25 mouse cellular contexts compared by ENCODE assay signal in the genomic region with DNA sequence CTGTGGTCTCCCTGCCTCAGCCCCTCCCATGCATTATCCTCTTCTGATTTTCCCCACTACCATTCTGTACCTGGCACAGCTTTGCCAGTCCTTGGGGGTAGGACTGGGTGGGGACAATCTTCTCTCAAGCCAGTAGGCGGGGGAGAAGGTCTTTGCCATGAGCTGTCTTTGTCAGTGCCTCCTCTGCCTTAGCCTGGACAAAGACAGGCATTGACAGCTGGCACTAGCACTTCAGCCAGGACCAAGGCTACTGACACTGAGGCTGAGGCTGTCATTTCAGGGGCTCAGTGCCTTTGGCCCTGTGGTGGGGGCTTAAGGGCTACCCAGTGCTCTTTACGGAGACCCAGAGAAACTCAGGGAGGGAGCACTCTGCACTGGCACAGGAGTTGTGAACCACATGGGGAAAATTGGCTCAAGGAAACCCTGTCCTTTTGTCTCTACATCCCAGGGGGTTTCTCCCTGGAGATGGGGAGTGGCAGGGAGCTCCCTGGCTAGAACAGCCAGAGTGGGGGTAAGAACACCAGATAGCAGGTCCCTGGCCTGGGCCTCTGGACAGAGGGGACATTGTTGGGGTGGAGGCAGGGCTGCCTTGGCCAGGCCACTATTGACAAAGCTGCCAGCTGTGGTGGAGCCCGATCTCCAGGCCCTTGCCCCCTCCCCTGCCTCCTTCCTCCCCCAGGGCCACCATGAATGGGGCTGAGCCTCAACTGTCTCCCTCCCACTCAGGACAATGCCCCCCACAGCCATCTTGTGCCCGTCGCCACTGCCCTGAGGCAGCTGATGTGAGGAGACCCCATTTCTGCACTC. TPM values are rescaled to one million over a fixed set of nuclear protein-coding genes. Genes with fewer than 3 reads are reported as not detected.
DNase-seq lines count a peak whose midpoint lies in the region; ATAC-seq and TF ChIP-seq lines count a peak whose summit lies in the region.
"Had no signal": no experiment of that assay in that cellular context is flagged by ENCODE, and none has a peak within 500 bp of the region (broad histone marks: within the 10 kb centered on the region; RNA-seq: fewer than 3 reads in every experiment).

Plxnb3 (plus strand) TSS at position 757 of the 807 bp plus-strand sequence.

- no peak within 1 kb of the TSS for H3K4me3 ChIP-seq in cerebellum, adult 2 months (replicated peaks; ENCODE audit: insufficient read depth, low read depth, low read length)
- no peak within 1 kb of the TSS for H3K4me3 ChIP-seq in stomach, embryonic 15.5 days (replicated peaks)
- H3K4me3 ChIP-seq in stomach, postnatal 0 days (ENCODE audit: low read depth, low read length) = no peak within 1 kb of the TSS
- H3K4me3 ChIP-seq: embryonic facial prominence, embryonic 13.5 days; forebrain, embryonic 15.5 days; heart, embryonic 12.5 days; hindbrain, embryonic 15.5 days; kidney, embryonic 15.5 days; neural tube, embryonic 12.5 days had no signal

- TF ChIP-seq EP300 in stomach, postnatal 0 days (optimal IDR thresholded peaks at IDR 0.05) = no peak

- no peak within 1 kb of the TSS for H3K4me2 ChIP-seq in stomach, embryonic 15.5 days
- no peak within 1 kb of the TSS for H3K4me2 ChIP-seq in stomach, postnatal 0 days (replicated peaks; ENCODE audit: low read depth)
- H3K4me2 ChIP-seq: embryonic facial prominence, embryonic 13.5 days; forebrain, embryonic 15.5 days; heart, embryonic 12.5 days; hindbrain, embryonic 15.5 days; kidney, embryonic 15.5 days; liver, embryonic 11.5 days; neural tube, embryonic 12.5 days had no signal

- 70% methylated on average over 5 of the region's 5 CpGs for WGBS in cerebellum, adult 2 months
- 78% methylated on average over 5 of the region's 5 CpGs for WGBS in stomach, embryonic 15.5 days
- 77% methylated on average over 5 of the region's 5 CpGs for WGBS in stomach, postnatal 0 days

- no peaks in the 10 kb centered on the region for H3K9me3 ChIP-seq in stomach, embryonic 15.5 days
- no peaks in the 10 kb centered on the region for H3K9me3 ChIP-seq in stomach, postnatal 0 days (ENCODE audit: control insufficient read depth, low read length)
- H3K9me3 ChIP-seq: embryonic facial prominence, embryonic 13.5 days; forebrain, embryonic 15.5 days; heart, embryonic 12.5 days; hindbrain, embryonic 15.5 days; kidney, embryonic 15.5 days; neural tube, embryonic 12.5 days had no signal

- ATAC-seq in stomach, embryonic 15.5 days (ENCODE audit: insufficient read depth, low FRiP score, low read depth) = peak; percentile 35; the same call in 1 of the 2 replicates
- ATAC-seq in stomach, postnatal 0 days (ENCODE audit: low FRiP score, low TSS enrichment) = no peak
- no peak for ATAC-seq in megakaryocyte, adult 5-6 weeks (ENCODE audit: poor library complexity, severe bottlenecking)
- ATAC-seq: activated CD4-positive, CD25-positive, alpha-beta regulatory T cell, adult 4 months; CD4-positive, CD25-positive, alpha-beta regulatory T cell, adult 4 months; forebrain, embryonic 15.5 days; intestine, postnatal 0 days had no signal

- H3K27ac ChIP-seq in cerebellum, adult 2 months (ENCODE audit: insufficient read depth, low read length) = peak within 1 kb of the TSS; percentile 43; the same call in 1 of the 2 replicates
- H3K27ac ChIP-seq in stomach, embryonic 15.5 days = no peak within 1 kb of the TSS
- no peak within 1 kb of the TSS for H3K27ac ChIP-seq in stomach, postnatal 0 days (replicated peaks)
- H3K27ac ChIP-seq: embryonic facial prominence, embryonic 13.5 days; forebrain, embryonic 15.5 days; hindbrain, embryonic 15.5 days; kidney, embryonic 15.5 days; neural tube, embryonic 12.5 days had no signal

- H3K4me1 ChIP-seq in cerebellum, adult 2 months (ENCODE audit: control insufficient read depth, insufficient read depth, low read length) = peaks cover 21% of the 10 kb centered on the region
- H3K4me1 ChIP-seq in stomach, embryonic 15.5 days = no peaks in the 10 kb centered on the region
- no peaks in the 10 kb centered on the region for H3K4me1 ChIP-seq in stomach, postnatal 0 days (replicated peaks; ENCODE audit: control insufficient read depth, insufficient read depth)
- H3K4me1 ChIP-seq: embryonic facial prominence, embryonic 13.5 days; forebrain, embryonic 15.5 days; hindbrain, embryonic 15.5 days; kidney, embryonic 15.5 days; neural tube, embryonic 12.5 days had no signal

- no peaks in the 10 kb centered on the region for H3K27me3 ChIP-seq in cerebellum, adult 2 months (ENCODE audit: control insufficient read depth, insufficient read depth, low read length)
- H3K27me3 ChIP-seq in stomach, embryonic 15.5 days (replicated peaks) = no peaks in the 10 kb centered on the region; the same call in 1 of the 2 replicates
- H3K27me3 ChIP-seq in stomach, postnatal 0 days (ENCODE audit: control insufficient read depth, insufficient read depth, low read length) = no peaks in the 10 kb centered on the region
- H3K27me3 ChIP-seq: forebrain, embryonic 15.5 days; hindbrain, embryonic 15.5 days; neural tube, embryonic 12.5 days had no signal

- peak in 1 of 2 experiments; percentile 36 for DNase-seq in cerebellum, adult 2 months
- no peak for DNase-seq in cerebellum, postnatal 14 days
- DNase-seq in layer of hippocampus, adult 11-12 months (ENCODE audit: low spot score) = peak; percentile 41
- DNase-seq in layer of hippocampus, adult 9-10 months (ENCODE audit: low spot score) = no peak
- no peak for DNase-seq in stomach, postnatal 0 days (ENCODE audit: low spot score)
- DNase-seq in telencephalon, adult 2 months (ENCODE audit: low read depth, low spot score) = peak; percentile 38
- DNase-seq: adrenal gland, postnatal 10 days; cerebellum, adult 8-10 months; gastrocnemius, postnatal 10 days; heart, adult 11 months; lung, adult 2 months; lung, postnatal 36 days; right cerebral cortex, postnatal 14 days had no signal

- TF ChIP-seq CTCF in cerebellum, adult 2 months (IDR thresholded peaks at IDR 0.05; ENCODE audit: borderline replicate concordance, insufficient read depth, low read depth, low read length) = no peak
- TF ChIP-seq CTCF in stomach, postnatal 0 days (IDR thresholded peaks at IDR 0.05; ENCODE audit: low read depth) = no peak

- TF ChIP-seq POLR2A in cerebellum, adult 2 months (IDR thresholded peaks at IDR 0.05; ENCODE audit: borderline replicate concordance, insufficient read depth, low read length) = no peak

- no peak within 1 kb of the TSS for H3K9ac ChIP-seq in stomach, embryonic 15.5 days
- no peak within 1 kb of the TSS for H3K9ac ChIP-seq in stomach, postnatal 0 days (ENCODE audit: low read length)
- H3K9ac ChIP-seq: embryonic facial prominence, embryonic 13.5 days; forebrain, embryonic 15.5 days; heart, embryonic 12.5 days; hindbrain, embryonic 15.5 days; kidney, embryonic 15.5 days; neural tube, embryonic 12.5 days had no signal

- no peaks in the 10 kb centered on the region for H3K36me3 ChIP-seq in stomach, embryonic 15.5 days
- no peaks in the 10 kb centered on the region for H3K36me3 ChIP-seq in stomach, postnatal 0 days (ENCODE audit: control insufficient read depth, insufficient read depth, low read length)
- H3K36me3 ChIP-seq: embryonic facial prominence, embryonic 13.5 days; forebrain, embryonic 15.5 days; heart, embryonic 12.5 days; hindbrain, embryonic 15.5 days; kidney, embryonic 15.5 days; neural tube, embryonic 12.5 days had no signal

RNA-seq across cellular contexts. Expression of gene Plxnb3, which starts in this region (rescaled TPM):
- 27.7 and 32.5 TPM in 2 replicates for polyA plus RNA-seq in cerebellum, adult 2 months (2012; rRNA removed)
- polyA plus RNA-seq in stomach, embryonic 15.5 days (2015; fragmentation: Nextera tagmentation; extraction: Ambion mirVana) = 0.67 and 0.68 TPM in 2 replicates
- polyA plus RNA-seq in stomach, postnatal 0 days (2015; fragmentation: Nextera tagmentation; extraction: Ambion mirVana) = 0.30 and 0.36 TPM in 2 replicates
- 0.14 TPM in 1 of 2 replicates, not detected in the other for total RNA-seq in megakaryocyte, adult 5-6 weeks (2015)
- 0.04 and 0.29 TPM in 2 replicates for total RNA-seq in megakaryocyte, adult 5-6 weeks (2017)
- polyA plus RNA-seq: activated CD4-positive, CD25-positive, alpha-beta regulatory T cell, adult 4 months; CD4-positive, CD25-positive, alpha-beta regulatory T cell, adult 4 months had no signal

Comparison
In these comparisons a context has a peak if more than half of its experiments do, and no peak if none do; other contexts are left out.
1. RNA of gene Plxnb3 (polyA plus RNA-seq): 27.7 to 32.5 TPM in cerebellum, adult 2 months; 0.67 to 0.68 TPM in stomach, embryonic 15.5 days and 0.30 to 0.36 TPM in stomach, postnatal 0 days; every median in the first group is over 10 times any median in the second.
2. DNase-seq: peak in layer of hippocampus, adult 11-12 months (single experiment) and telencephalon, adult 2 months (single experiment); none in cerebellum, postnatal 14 days (0 of 2), layer of hippocampus, adult 9-10 months (single experiment) and stomach, postnatal 0 days (single experiment).
3. Peak in ATAC-seq in stomach, embryonic 15.5 days; RNA of the gene not detected or under 1 TPM.